Mouse (Mus musculus): ENCODE results near the gene Tanc1.

Tanc1 gene

DNA sequence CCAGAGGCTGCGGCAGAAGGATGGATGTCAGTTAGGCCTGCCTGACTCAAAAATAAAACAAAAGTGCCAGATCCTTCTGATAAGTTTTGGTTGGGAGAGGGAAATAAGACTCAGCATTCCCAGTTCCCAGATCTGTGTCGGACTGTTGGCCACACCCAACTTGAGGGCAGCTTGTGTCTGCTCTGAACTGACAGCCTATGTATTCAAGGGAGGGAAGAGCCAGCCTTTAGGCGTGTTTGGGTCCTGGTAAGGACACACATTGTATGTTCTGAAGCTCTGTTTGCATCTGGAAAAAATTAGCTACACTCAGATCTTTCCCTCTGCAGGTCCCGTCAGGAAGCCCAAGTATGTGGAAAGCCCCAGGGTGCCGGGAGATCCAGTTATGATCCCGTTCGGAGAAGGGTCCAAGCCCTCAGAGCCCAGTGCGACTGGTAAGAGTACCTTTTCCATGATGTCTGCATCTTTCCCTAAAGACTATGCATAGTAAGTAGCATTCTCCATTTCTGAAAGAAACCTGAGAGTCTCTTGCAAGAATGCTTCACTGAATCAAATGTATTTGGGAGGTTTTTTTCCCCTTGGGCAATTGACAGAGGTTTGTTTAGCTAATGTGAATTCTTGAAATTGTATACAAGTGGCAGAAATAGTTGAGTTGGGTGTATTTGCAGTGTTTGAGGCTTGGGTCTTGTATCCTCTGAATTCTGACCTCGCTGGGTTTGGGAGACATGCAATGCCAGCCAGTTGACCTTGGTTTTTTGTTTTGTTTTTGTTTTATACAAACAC lies 146.5 kb downstream of the Tanc1 start:
- DNase-seq (ENCODE audit: low spot score): no peak

DNA sequence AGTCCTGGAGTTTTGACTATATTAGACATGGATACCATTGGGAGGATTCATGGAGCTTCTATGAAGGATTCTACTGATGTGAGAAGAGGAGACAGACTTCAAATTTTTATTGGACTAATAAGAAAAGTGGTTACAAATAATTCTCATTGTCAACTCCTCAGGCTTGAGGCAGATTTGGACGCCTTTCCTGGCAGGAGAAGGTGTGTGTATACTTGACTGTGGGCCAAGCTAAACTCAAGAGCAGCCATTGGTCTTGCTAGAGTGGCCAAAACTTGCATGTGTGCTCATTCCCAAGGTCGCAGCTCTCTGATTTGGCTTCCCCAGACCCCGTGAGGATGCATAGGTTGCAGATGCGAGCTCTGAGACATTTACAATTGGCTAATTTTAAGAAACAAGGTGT lies 148.9 kb downstream of the Tanc1 start:
- DNase-seq (ENCODE audit: low spot score): no peak

DNA sequence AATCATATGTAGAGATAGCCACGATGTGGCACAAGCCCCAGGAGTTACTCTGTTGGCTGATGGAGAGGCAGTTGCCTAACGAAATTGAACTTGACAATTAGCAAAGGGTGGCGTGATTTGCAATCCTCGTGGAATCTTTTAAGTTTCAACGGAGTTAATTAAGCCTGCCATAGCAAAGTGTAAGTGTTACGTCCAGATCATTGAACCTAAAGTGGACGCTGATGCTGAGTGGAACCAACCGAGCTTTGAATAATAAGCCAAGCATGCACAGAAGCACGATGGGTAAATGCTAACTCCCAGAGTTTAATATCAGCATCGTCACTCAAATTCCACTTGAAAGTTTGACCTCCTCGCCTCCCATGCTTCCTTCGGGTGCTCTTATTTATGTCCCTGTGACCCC lies 149.3 kb downstream of the Tanc1 start:
- DNase-seq (ENCODE audit: low spot score): no peak

DNA sequence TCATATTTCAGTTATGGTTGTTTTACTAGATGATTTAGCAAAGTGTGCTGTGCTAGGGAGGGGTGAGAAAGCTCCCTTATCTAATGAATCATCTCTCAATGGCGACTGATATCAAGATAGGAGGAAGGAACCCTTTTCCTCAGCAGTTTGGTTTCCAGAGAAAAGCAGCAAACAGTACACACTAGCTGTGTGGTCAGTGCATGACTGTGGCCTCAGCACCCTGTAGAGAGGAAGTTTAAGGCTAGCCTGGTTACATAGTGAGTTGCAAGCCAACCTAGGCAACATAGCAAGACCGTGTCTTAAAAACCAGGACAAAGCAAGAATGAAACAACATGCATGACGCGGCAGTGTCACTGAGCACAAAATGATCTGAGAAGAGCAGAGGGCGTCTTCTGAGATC lies 150.4 kb downstream of the Tanc1 start:
- no peak for DNase-seq (ENCODE audit: low spot score)

DNA sequence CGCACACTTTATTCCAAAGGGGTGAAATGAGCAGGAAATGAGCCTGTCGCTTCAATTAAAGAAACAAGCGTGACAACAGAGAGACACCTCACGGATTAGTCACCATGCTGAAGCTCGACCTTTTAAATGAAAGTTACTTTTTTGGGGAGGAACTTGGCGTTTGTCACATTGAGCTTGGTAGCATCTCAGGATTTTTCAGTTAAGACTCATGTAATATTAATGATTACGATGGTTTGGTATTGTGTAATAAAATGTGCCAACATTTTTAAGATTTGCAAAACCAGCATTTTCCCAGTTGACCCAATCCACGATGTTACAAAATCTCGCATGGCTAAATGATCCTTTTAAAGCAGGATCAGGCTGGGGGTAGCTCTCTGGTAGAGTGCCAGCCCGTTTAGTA lies 153.8 kb downstream of the Tanc1 start:
- DNase-seq (ENCODE audit: low spot score): no peak

DNA sequence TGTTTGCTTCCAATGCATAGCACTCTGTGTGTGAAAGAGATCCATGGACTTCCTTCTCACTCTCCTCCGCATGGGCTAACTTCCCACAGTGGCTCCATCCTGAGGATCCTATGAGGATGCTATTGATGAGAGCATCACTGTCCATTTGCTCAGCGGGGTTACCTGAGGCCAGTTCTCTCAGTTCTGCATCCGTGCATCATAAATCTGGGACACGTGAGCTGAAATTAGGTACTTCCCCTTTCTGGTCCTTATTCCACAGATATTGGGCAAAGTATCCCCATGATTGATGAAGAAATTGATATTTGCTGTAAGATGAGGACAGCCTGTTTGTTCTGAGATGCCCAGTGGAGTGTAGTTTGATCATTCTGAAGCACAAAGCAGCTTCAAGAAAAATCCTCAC lies 156.1 kb downstream of the Tanc1 start:
- no peak for DNase-seq (ENCODE audit: low spot score)

DNA sequence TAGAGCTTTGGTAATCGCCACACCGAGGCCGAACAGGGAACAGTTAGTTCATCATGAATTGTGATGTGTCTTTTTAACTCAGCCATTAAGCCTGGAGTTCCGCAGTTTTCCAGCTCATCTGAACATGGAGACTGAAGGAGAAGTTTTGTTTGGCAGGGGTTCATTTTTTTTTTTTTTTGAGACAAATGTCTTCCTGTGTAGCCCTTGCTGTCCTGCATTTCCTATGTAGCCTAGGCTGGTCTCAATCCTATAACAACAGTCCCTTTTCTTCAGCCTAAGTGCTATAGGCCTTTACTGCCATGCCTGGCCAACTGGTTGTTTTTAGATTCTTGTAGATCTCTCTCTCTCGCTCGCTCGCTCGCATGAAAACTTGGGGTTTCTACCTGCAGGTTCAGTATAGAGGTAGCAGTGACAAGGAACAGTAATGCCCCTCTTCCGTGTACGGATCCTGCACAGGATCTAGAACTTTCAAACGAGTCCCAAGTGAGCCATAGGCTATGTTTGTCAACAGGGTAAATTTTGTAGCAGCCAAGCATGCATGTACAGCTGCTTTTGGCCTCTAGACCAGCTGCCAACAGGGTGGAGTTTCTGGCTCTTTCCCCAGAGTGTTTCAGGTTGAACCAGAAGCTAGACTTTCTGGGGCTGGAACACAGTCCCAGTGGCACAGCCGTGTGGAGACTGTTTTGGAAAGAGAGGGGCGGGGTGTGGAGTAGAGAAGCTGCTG lies 157.0 kb downstream of the Tanc1 start:
- peak; percentile 50 for DNase-seq (ENCODE audit: low spot score)

DNA sequence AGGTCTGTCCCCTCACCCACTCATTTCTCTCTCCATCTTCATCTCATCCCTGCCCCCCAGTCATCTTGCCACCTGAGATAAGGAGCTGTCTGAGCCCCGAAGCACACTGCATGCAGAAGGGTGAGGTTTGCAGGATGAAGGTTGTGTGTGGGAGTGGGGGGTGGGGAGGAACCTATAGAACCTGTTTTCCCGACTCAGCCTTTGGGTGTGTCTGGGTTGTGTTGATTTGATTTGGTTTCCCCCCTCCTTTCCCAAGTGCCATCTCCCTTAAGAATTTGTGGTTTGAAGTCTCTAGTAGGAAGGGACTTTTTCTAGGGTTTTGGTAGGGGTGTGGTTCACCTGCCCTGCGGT lies 157.5 kb downstream of the Tanc1 start:
- DNase-seq (ENCODE audit: low spot score): no peak

DNA sequence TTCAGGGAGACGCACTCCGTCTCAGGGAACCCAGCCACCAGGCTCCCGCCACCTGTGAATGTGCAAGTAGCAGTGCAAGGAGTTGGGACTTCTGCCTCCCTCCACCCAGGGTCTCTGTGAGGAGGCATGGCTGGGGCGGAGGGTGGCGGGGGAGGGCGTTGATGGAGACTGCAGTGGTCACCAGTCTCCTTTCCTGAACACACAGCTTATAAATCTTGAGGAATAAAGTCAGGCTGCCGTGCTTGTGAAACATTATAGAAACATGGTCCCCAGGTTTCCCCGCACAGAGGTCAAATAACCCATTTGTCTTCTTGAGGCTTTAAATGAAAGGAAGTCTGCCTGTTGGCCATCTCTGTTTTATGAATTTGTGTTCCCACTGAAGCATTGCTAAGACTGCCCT lies 159.9 kb downstream of the Tanc1 start:
- no peak for DNase-seq (ENCODE audit: low spot score)

DNA sequence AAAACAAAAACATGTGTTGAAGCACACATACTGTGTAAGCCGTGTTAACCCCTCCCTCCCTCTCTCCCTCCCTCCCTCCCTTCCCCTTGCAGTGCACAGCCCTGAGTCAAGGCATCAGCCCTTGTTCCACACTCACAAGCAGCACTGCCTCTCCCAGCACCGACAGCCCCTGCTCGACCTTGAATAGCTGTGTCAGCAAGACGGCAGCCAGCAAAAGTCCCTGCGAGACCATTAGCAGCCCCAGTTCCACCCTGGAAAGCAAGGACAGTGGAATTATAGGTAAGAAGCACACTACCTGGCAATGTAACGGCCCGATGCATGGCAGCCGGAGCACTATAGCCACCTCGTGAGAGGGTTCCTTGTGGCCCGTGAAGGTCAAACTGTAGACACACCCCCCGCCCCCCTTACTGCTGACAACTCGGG lies 160.4 kb downstream of the Tanc1 start:
- peak; percentile 62 for DNase-seq (ENCODE audit: low spot score)

DNA sequence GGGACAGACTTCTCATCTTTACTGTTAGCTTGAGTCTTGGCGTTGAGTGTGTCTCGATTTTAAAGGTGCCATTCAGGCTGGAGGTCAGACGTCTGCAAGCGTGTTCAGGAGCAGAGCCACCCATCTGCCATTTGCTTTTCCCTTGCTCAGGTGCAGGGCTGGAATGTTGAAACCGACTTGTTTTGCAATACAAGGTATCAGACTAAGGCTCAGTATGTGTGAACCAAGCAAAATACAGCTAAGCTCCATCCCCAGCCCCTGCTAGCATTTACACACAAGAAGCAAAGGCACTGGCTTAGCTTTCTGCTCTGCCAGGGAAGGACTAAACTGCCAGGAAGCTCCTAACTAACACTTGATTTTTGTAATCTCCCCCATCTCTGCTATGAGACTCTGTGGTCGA lies 162.5 kb downstream of the Tanc1 start:
- DNase-seq (ENCODE audit: low spot score): no peak

DNA sequence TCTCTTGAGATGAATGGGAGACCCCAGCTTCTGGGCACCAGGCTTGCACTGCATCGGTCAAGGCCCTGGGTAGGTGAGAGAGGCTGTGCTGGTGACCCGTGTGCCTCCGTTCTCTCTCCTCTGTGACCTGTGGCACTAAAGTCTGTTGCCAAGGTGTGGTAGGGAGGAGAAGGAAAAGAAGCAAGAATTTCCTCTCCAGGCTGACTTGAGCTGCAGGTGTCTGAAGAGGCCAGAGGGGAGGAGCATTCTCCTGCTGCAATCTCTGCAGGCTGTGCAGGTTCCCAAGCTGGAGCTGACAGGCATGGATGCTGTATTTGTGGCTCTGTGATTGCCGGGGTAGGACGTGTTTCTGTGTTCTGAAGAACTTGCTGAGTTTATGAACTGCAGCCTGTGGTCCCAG lies 163.3 kb downstream of the Tanc1 start:
- DNase-seq (ENCODE audit: low spot score): no peak

DNA sequence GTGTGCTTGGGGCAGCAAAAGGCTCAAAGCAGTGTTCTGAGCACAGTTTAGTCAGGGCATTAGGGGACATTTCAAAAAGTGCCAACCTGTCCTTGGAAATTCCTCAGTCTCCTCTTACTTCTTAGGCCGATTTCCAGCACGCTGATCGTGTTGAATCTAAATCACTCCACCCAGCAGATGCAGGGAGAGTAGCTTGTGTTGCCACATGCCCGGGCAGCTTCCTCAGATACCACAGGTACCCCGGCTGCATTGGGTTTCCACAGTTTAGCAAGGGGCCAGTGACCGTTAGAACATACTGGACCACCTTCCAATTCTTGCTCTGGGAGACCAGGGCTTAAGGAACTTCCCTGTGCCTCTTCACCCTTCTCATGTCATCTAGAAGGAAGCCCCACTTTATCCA lies 164.0 kb downstream of the Tanc1 start:
- DNase-seq (ENCODE audit: low spot score): no peak

DNA sequence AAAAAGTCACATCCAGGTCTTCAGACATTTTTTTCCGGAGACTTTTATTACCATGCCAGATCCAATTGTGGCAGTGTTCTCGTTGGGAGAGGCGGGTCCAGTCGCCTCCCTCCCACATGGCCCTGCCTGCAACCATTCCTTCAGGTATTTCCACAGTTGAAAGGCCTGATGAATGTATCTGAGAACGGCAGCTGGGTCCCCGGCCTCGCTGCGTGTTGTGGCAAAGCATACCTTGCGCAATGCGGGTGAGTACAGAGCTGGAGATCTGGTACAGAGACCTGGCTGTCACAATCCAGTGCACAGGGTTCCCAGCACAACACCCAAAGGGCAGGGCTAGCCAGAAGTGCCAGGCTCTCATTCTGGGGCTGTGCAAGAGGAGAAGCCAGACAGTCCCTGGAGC lies 167.5 kb downstream of the Tanc1 start:
- peak; percentile 27 for DNase-seq (ENCODE audit: low spot score)

DNA sequence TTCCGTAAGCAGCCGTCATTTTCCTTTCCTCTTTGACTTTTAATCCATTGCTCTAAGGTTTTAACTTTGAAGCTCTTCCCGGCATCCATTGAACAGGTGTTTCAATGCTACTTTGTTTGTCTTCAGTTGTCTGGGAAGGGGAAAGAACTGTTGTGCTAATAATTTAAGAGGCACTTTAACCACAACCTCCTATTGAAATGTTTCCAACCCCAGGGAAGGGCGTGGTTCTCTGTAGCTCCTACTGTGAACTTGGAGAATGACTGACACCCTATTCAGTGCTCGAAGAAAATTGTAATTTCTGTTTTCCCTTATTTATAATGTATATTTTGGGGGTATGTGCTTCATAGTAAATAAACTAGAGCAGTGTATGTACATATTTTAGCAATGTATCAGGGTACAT lies 168.4 kb downstream of the Tanc1 start:
- no peak for DNase-seq (ENCODE audit: low spot score)

DNA sequence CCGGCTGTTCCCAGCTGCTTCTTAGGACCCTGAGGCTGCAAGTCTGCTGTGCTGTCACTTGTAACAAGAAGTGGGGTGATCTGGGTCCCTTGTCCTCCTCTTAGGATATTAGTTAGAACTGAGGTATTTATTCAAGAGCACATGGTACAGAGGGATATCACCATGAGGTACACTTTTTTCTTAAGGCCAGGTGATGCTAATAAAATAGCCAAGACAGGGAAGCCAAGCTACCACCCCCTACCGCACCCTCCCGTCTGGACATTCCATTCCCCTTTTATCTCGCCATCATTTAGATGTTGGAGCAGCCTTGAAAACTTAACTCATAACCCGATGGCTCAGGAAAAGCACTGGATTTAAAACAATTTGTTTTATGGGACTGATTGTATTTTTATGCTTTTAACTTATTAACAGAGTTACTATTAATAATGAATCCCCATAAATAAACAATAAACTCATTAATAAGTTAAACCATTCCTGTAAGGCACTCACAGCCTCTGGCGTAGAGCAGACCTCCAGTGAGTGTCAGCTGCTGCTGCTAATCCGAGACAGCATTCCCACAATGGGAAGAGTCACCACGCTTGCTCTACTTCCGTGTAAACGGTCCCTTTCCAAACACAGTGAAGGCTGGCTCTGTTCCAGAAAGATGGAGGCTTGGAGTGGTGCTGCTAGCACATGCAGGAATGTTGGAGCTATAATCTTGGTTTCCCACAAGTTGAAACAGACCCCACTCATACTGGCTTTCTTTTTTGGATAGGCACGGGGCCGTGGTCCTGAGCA lies 171.4 kb downstream of the Tanc1 start:
- no peak for DNase-seq (ENCODE audit: low spot score)

DNA sequence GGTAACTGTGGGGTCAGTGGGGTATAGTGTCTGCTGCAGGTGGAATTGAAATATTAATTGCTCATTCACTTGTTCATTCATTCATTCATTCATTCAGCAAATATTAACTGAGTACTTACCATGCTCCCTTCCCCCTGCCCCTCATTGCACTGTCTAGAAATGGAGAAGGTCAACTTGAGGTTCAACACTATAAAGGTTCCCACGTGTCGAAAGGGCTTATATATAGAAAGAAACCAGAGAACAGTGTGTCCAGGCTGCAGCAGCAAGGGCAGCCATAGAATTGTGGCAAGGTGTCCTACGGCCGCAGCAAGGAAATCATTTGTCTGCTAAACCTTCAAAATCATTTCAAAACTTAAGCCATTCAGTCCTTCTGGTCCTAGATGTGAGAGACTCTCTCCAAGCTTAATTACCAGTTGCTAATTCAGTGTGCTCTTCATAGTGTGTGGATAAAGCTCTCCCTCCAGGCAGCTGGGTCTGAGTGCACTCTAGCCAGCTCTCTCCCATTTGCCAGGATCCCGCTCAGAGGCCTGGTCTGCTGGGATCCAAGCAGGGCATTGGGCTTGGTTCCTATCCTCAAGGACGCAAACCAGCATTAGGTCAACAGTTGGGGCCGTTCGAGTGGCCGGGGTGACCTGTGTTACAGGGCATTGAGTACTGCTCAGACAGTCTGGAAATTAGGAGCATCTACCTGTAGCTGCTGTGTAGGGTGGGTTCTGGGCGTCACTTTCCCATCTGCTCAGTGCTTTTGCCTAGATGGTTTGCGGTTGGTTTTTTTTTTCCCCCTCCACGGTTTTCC lies 172.2 kb downstream of the Tanc1 start:
- DNase-seq (ENCODE audit: low spot score): no peak

DNA sequence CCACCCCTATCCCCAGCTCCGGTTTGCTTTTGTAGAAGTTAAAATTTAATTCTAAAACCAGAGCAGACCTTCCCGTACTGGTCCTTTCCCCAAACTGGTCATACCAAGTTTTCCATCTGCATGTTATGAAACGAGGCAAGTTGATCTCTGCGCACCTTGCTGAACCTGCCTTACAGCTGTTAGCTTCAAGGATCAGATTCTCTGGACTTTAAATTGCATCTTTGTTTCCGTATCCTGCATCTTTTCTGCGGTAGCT lies 172.7 kb downstream of the Tanc1 start:
- DNase-seq (ENCODE audit: low spot score): no peak

DNA sequence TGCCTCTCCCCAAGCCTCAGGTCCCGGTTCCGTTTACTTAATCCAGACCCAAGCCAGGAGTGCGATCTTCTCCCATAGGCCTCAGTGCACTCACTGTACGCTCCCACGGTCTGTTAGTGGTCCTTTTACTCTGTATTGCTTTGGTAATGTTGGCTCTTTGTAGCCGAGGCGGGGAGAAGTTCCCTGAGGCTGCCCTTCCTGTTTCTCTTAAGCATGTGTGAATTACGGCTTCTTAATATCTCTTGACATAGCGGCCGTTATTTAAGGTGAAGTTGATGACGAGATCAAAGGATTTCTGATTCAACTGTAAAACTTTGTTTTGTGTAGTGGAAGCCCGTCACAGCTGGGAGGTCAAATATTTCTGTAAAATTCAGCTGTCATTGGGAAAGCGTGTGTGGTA lies 173.8 kb downstream of the Tanc1 start:
- DNase-seq (ENCODE audit: low spot score): no peak

DNA sequence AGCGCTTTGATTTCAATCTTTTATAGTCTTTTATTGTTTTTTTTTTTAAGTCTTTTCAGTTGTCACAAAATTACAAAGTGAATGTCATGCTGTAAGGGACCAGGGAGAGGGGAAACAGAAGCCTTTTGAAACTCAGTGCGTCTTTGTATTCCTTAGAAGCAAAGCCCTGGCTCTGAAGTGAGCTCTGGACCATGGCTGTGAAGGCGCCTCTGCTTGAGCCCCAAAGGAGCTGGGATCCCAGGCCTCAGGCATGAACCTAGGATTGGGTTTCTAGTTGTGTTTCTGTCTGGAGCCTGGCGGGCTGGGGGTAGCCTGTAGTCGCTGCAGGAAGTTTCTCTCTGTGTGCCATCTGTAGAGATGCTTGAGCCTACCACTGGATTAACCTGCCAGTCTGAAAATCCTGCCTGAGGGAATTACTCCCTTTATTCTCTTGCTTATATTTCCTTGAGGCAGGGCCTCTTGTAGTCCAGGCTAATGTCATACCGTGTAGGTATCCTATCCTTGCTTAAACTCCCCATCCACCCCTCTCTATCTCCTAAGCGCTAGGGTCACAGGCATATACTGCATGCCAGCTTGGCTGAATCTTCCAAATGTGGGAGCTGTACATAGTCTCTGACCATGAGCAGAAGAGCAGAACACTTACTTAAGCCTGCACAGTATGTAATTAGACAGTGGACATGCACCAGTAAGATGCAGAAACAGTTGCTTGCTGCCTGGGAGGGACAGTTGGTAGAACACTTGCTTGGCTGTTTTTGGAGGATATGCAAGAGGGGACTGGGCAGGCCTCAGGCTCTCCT lies 177.1 kb downstream of the Tanc1 start:
- DNase-seq (ENCODE audit: low spot score): no peak

DNA sequence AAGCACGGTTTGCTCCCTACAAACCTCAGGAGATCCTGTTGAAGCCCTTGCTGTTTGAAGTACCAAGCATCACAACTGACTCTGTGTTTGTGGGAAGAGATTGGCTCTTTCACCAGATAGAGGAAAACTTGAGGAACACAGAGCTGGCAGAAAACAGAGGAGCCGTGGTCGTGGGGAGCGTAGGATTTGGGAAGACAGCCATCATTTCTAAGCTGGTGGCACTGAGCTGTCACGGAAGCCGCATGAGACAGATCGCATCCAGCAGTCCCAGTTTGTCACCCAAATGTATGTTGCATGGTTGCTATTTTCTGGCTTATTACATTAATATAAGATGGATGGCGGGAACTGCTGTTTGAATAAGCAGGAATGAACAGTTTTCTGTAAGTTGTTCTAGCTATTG lies 179.8 kb downstream of the Tanc1 start:
- DNase-seq (ENCODE audit: low spot score): no peak

DNA sequence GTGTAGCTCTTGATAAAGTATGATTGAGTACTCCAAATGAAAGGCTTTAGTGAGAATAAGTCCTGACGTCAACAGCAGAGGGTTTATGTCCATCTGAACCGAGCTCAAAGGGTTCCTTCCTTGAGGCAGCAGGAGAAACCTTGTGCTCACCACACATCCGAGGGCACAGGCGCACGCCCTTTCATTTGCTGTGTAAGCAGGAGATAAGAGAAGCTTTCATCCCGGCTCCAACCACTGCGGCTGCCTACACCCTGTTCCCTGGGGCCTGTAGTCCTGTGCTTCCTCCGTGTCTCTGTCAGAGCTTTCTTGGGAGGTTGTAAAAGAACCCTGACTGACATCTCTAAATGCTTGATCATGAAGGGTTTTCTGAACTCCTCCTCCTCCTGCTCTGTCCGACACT lies 181.5 kb downstream of the Tanc1 start:
- no peak for DNase-seq (ENCODE audit: low spot score)

All from ovary, postnatal 36 days (tissue).